ENCODE assay signal across 8 mouse cellular contexts in genomic region chr11:20445903-20446264, GRCm38 (mm10).
A peak's percentile ranks its signal among the peaks of the same experiment; 100 is the strongest.
DNase-seq lines count a peak whose midpoint lies in the region; ATAC-seq and TF ChIP-seq lines count a peak whose summit lies in the region.

No protein-coding gene starts in this region.

- H3K79me2 ChIP-seq in CH12.LX (replicated peaks; ENCODE audit: control insufficient read depth, extremely low read depth, insufficient read depth, poor library complexity, severe bottlenecking), result no peaks in the 10 kb centered on the region

- dilution Hi-C loops in CH12.LX (cut with MboI; ENCODE audit: extremely low pct_ligation_motif_present, extremely low pct_unique_long_range_greater_than_20kb, low sequenced_read_pairs), result no loop called here

- ATAC-seq in erythroblast, adult 5-6 weeks (replicated peaks; ENCODE audit: low FRiP score, poor library complexity, severe bottlenecking), result peak; percentile 86
- ATAC-seq in heart, embryonic 16.5 days (replicated peaks; ENCODE audit: extremely low read depth, insufficient read depth, low FRiP score), result peak; percentile 52; the same call in 1 of the 2 replicates
- ATAC-seq in lung, embryonic 15.5 days (ENCODE audit: borderline replicate concordance, extremely low read depth, low FRiP score, low TSS enrichment), result peak; percentile 26; the same call in 1 of the 2 replicates

- H3K36me3 ChIP-seq in CH12.LX (replicated peaks in 1 of 2; ENCODE audit: control insufficient read depth in 1 of 2, insufficient read depth in 1 of 2, low read length in 1 of 2), result peaks cover 0 to 2% of the 10 kb centered on the region in 2 experiments
- H3K36me3 ChIP-seq in heart, embryonic 16.5 days (ENCODE audit: control insufficient read depth, insufficient read depth), result no peaks in the 10 kb centered on the region
- no peaks in the 10 kb centered on the region for H3K36me3 ChIP-seq in lung, embryonic 15.5 days

- peak; percentile 72 for DNase-seq in CH12.LX (ENCODE audit: extremely low read depth)
- DNase-seq in brain, embryonic 14.5 days (ENCODE audit: low read depth), result peak; percentile 87
- DNase-seq in kidney, postnatal 36 days, result peak; percentile 68 to 89
- peak; percentile 22 to 23 for DNase-seq in thymus, adult 18-20 months

- H3K4me1 ChIP-seq in CH12.LX (ENCODE audit: control insufficient read depth in 1 of 2, insufficient read depth in 2 of 2), result peaks cover 0 to 8% of the 10 kb centered on the region in 2 experiments; a peak in 3 of 4 replicates
- peaks cover 7% of the 10 kb centered on the region for H3K4me1 ChIP-seq in heart, embryonic 16.5 days (ENCODE audit: control insufficient read depth, insufficient read depth, low read length)
- peaks cover 8% of the 10 kb centered on the region for H3K4me1 ChIP-seq in lung, embryonic 15.5 days
- H3K4me1 ChIP-seq in olfactory bulb, adult 2 months (ENCODE audit: control insufficient read depth, insufficient read depth, low read length), result peaks cover 11% of the 10 kb centered on the region

- TF ChIP-seq EP300 in CH12.LX (IDR thresholded peaks at IDR 0.05; ENCODE audit: low read length), result no peak

- peak overlapping the region; percentile 60 for H3K4me2 ChIP-seq in CH12.LX (ENCODE audit: insufficient read depth, low read depth, poor library complexity, severe bottlenecking)
- H3K4me2 ChIP-seq in heart, embryonic 16.5 days (ENCODE audit: low read depth, low read length), result peak overlapping the region; percentile 67
- peak overlapping the region; percentile 70 for H3K4me2 ChIP-seq in lung, embryonic 15.5 days

- whole genome bisulfite sequencing in heart, embryonic 16.5 days, result under 1% methylated on average over 6 of the region's 6 CpGs
- under 1% methylated on average over 6 of the region's 6 CpGs for WGBS in lung, embryonic 15.5 days
- 2% methylated on average over 6 of the region's 6 CpGs for WGBS in olfactory bulb, adult 2 months

- TF ChIP-seq POLR2A in CH12.LX (IDR thresholded peaks at IDR 0.05; ENCODE audit: low read depth, low read length), result no peak
- no peak for TF ChIP-seq POLR2A in brain, embryonic 14.5 days (IDR thresholded peaks at IDR 0.05; ENCODE audit: borderline replicate concordance, extremely low read depth, insufficient read depth, insufficient read length, poor library complexity, severe bottlenecking)
- no peak for TF ChIP-seq POLR2A in olfactory bulb, adult 2 months (IDR thresholded peaks at IDR 0.05; ENCODE audit: insufficient read depth, low read depth, low read length)

- no peak overlapping the region for H3K4me3 ChIP-seq in CH12.LX (replicated peaks in 1 of 3; ENCODE audit: low read depth in 2 of 3, low read length in 2 of 3, poor library complexity in 1 of 3)
- peak overlapping the region; percentile 39 for H3K4me3 ChIP-seq in heart, embryonic 16.5 days (ENCODE audit: low read length)
- peak overlapping the region; percentile 32 for H3K4me3 ChIP-seq in lung, embryonic 15.5 days
- peak overlapping the region; percentile 17; the same call in 1 of the 2 replicates for H3K4me3 ChIP-seq in olfactory bulb, adult 2 months (ENCODE audit: insufficient read depth, low read depth, low read length)

- H3K27me3 ChIP-seq in CH12.LX (replicated peaks), result no peaks in the 10 kb centered on the region
- H3K27me3 ChIP-seq in heart, embryonic 16.5 days (ENCODE audit: control insufficient read depth, insufficient read depth, low read length), result peaks cover 5% of the 10 kb centered on the region; the same call in 1 of the 2 replicates
- no peaks in the 10 kb centered on the region for H3K27me3 ChIP-seq in lung, embryonic 15.5 days

- no peak overlapping the region for H3K27ac ChIP-seq in CH12.LX (ENCODE audit: insufficient read depth, low read depth)
- H3K27ac ChIP-seq in heart, embryonic 16.5 days (ENCODE audit: low read length), result no peak overlapping the region
- no peak overlapping the region for H3K27ac ChIP-seq in lung, embryonic 15.5 days
- H3K27ac ChIP-seq in olfactory bulb, adult 2 months (ENCODE audit: insufficient read depth, low read depth, low read length), result no peak overlapping the region

- in situ Hi-C loops in CH12.LX (cut with MboI; ENCODE audit: low pct_ligation_motif_present, low pct_unique_long_range_greater_than_20kb, low sequenced_read_pairs), result loop anchor here (10.0 kb wide), 1 partner anchor 469 kb away; no protein-coding TSS in a partner anchor

- H3K9me3 ChIP-seq in CH12.LX (replicated peaks; ENCODE audit: low read length), result peaks cover 10% of the 10 kb centered on the region
- H3K9me3 ChIP-seq in heart, embryonic 16.5 days (replicated peaks; ENCODE audit: control insufficient read depth, low read length), result peaks cover 5% of the 10 kb centered on the region; the same call in 1 of the 2 replicates
- H3K9me3 ChIP-seq in lung, embryonic 15.5 days, result no peaks in the 10 kb centered on the region

- peak; percentile 81 to 93 for TF ChIP-seq CTCF in CH12.LX (conservative IDR thresholded peaks at IDR 0.05 in 1 of 2, IDR thresholded peaks at IDR 0.05 in 1 of 2; ENCODE audit: low read depth in 2 of 2, low read length in 2 of 2)
- TF ChIP-seq CTCF in brain, embryonic 14.5 days (IDR thresholded peaks at IDR 0.05; ENCODE audit: borderline replicate concordance, extremely low read depth, insufficient read depth, insufficient read length), result peak; percentile 91
- peak; percentile 78 for TF ChIP-seq CTCF in olfactory bulb, adult 2 months (IDR thresholded peaks at IDR 0.05; ENCODE audit: insufficient read depth, low read depth, low read length)

- H3K9ac ChIP-seq in CH12.LX (ENCODE audit: insufficient read depth, low read depth), result no peak overlapping the region
- peak overlapping the region; percentile 18 for H3K9ac ChIP-seq in heart, embryonic 16.5 days (ENCODE audit: low read length)
- peak overlapping the region; percentile 7 for H3K9ac ChIP-seq in lung, embryonic 15.5 days

- TF ChIP-seq RAD21 in CH12.LX (IDR thresholded peaks at IDR 0.05; ENCODE audit: low read depth, low read length), result peak; percentile 85

TF ChIP-seq in CH12.LX, 34 proteins besides CTCF, POLR2A, EP300 and RAD21:
- peak; percentile 72 for TF ChIP-seq ZC3H11A (IDR thresholded peaks at IDR 0.05; ENCODE audit: low read depth, low read length)
- TF ChIP-seq SMC3 (IDR thresholded peaks at IDR 0.05; ENCODE audit: low read depth, low read length), result peak; percentile 95
- no peak for TF ChIP-seq NELFE (IDR thresholded peaks at IDR 0.05; ENCODE audit: low read depth, low read length)
- no peak for TF ChIP-seq MEF2A (IDR thresholded peaks at IDR 0.05; ENCODE audit: borderline replicate concordance, low read depth, low read length)
- no peak for TF ChIP-seq CHD1 (IDR thresholded peaks at IDR 0.05; ENCODE audit: low read depth, low read length)
- no peak for TF ChIP-seq NRF1 (IDR thresholded peaks at IDR 0.05; ENCODE audit: low read depth, low read length)
- 0 out of 2 replicates have a peak, but pooled peaks have one; percentile 48 for TF ChIP-seq MYC (IDR thresholded peaks at IDR 0.05; ENCODE audit: low read depth, low read length)
- no peak for TF ChIP-seq IRF4 (IDR thresholded peaks at IDR 0.05; ENCODE audit: low read depth, low read length)

Comparison
In these comparisons a context has a peak if more than half of its experiments do, and no peak if none do; other contexts are left out.
1. DNase-seq: peak in every context shown above with its lines; median percentile 87 in brain, embryonic 14.5 days; 78 in kidney, postnatal 36 days; 72 in CH12.LX; 22 in thymus, adult 18-20 months.
2. H3K4me3 ChIP-seq: peak in heart, embryonic 16.5 days (single experiment), lung, embryonic 15.5 days (single experiment) and olfactory bulb, adult 2 months (single experiment); none in CH12.LX (0 of 3).
3. ATAC-seq: peak in every context shown above with its lines; median percentile 86 in erythroblast, adult 5-6 weeks; 52 in heart, embryonic 16.5 days; 26 in lung, embryonic 15.5 days.
4. Peak in every context shown above with its lines, with median percentiles within 50 percentile points of each other: H3K4me2 ChIP-seq and CTCF ChIP-seq.